Mouse (Mus musculus): ENCODE data around the gene Ptprd. TPM values are rescaled to one million over a fixed set of nuclear protein-coding genes. Genes with fewer than 3 reads are reported as not detected.
"Not testable (repeated sequence)": the region's sequence is repeated elsewhere in the genome, so short reads cannot be mapped to it uniquely, and the experiment has no call there.

Gene Ptprd
- polyA plus RNA-seq, 1 experiment from 2014 or later, result 18.6 TPM

DNA sequence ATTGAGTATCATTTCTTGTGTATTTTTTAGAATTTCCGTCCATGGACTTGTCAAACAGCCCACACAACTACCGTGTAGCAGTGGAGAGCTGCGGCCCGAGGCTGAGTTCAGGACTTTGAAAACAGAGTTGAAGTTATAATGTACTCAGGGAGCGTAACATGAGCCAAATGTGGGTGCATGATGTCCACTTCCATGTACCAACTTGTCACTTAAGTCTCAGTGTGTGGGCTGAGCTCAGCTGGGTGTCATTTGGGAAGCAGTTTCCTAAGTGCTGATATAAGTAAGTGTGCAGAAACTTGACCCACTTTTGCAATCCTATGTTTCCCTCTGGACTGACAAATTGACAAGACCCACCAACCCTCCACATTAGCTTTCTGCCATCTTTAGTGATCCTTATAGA lies 173.4 kb downstream of the Ptprd start:
- 87% methylated on average over 5 of the region's 5 CpGs for WGBS
- no peak for ATAC-seq (ENCODE audit: low FRiP score)
- DNase-seq (ENCODE audit: low spot score, missing footprints), result no peak
- Histone ChIP-seq H3K4me3 (ENCODE audit: low read depth, low read length) (no peak overlapping the region), H3K27ac (ENCODE audit: low read depth, low read length) (no peak overlapping the region), H3K9ac (ENCODE audit: low read length) (no peak overlapping the region), H3K27me3 (ENCODE audit: control insufficient read depth, insufficient read depth, low read length) (no peaks in the 10 kb centered on the region), H3K4me1 (ENCODE audit: control insufficient read depth, insufficient read depth, low read length) (no peaks in the 10 kb centered on the region), H3K36me3 (ENCODE audit: control insufficient read depth, insufficient read depth, low read length) (no peaks in the 10 kb centered on the region), H3K9me3 (ENCODE audit: control insufficient read depth, low read length) (no peaks in the 10 kb centered on the region), H3K4me2 (no peak overlapping the region)

GRCm38 (mm10) chr4:78002065-78002464 lies 209.7 kb downstream of the Ptprd start:
- H3K4me1 ChIP-seq (ENCODE audit: control insufficient read depth, insufficient read depth, low read length), result no peaks in the 10 kb centered on the region
- DNase-seq (ENCODE audit: low spot score, missing footprints) (no peak), ATAC-seq (ENCODE audit: low FRiP score) (no peak)
- WGBS, result 61% methylated on average over 1 of the region's 1 CpGs
- no peaks in the 10 kb centered on the region for H3K36me3 ChIP-seq (ENCODE audit: control insufficient read depth, insufficient read depth, low read length)
- no peak overlapping the region for H3K27ac ChIP-seq (ENCODE audit: low read depth, low read length)
- H3K4me2 ChIP-seq, result no peak overlapping the region
- no peaks in the 10 kb centered on the region for H3K9me3 ChIP-seq (ENCODE audit: control insufficient read depth, low read length)
- no peak overlapping the region for H3K9ac ChIP-seq (ENCODE audit: low read length)
- no peak overlapping the region for H3K4me3 ChIP-seq (ENCODE audit: low read depth, low read length)
- H3K27me3 ChIP-seq (ENCODE audit: control insufficient read depth, insufficient read depth, low read length), result no peaks in the 10 kb centered on the region

GRCm38 (mm10) chr4:77992709-77993108 lies 219.1 kb downstream of the Ptprd start:
- H3K4me2 ChIP-seq, result no peak overlapping the region
- no peak for ATAC-seq (ENCODE audit: low FRiP score)
- no peak overlapping the region for H3K4me3 ChIP-seq (ENCODE audit: low read depth, low read length)
- H3K36me3 ChIP-seq (ENCODE audit: control insufficient read depth, insufficient read depth, low read length), result no peaks in the 10 kb centered on the region
- no peaks in the 10 kb centered on the region for H3K27me3 ChIP-seq (ENCODE audit: control insufficient read depth, insufficient read depth, low read length)
- H3K9me3 ChIP-seq (ENCODE audit: control insufficient read depth, low read length), result no peaks in the 10 kb centered on the region
- no peak for DNase-seq (ENCODE audit: low spot score, missing footprints)
- no peaks in the 10 kb centered on the region for H3K4me1 ChIP-seq (ENCODE audit: control insufficient read depth, insufficient read depth, low read length)
- no peak overlapping the region for H3K27ac ChIP-seq (ENCODE audit: low read depth, low read length)
- WGBS, result 90% methylated on average over 4 of the region's 4 CpGs
- no peak overlapping the region for H3K9ac ChIP-seq (ENCODE audit: low read length)

DNA sequence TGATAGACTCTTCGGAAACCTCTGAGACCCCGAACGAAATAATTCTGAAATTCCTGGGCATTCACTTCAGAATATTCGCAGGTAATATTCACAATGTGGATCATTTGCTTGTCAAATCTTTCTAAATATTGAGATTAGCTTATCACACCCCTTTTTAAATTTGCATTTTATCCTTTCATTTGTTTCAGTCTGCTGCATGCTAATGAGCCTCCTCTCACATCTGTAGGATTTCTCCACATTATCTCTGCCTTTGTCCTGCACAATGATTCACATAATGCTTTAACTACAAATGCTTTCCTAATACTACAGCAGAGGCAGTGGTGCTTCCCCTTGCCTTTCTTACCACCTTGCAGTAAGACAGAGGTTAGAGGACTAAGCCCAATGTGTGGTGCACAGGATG lies 229.7 kb downstream of the Ptprd start:
- ATAC-seq (ENCODE audit: low FRiP score) (no peak), DNase-seq (ENCODE audit: low spot score, missing footprints) (no peak)
- Histone ChIP-seq H3K9ac (ENCODE audit: low read length) (no peak overlapping the region), H3K27me3 (ENCODE audit: control insufficient read depth, insufficient read depth, low read length) (no peaks in the 10 kb centered on the region), H3K4me2 (no peak overlapping the region), H3K9me3 (ENCODE audit: control insufficient read depth, low read length) (no peaks in the 10 kb centered on the region), H3K27ac (ENCODE audit: low read depth, low read length) (no peak overlapping the region), H3K36me3 (ENCODE audit: control insufficient read depth, insufficient read depth, low read length) (no peaks in the 10 kb centered on the region), H3K4me1 (ENCODE audit: control insufficient read depth, insufficient read depth, low read length) (no peaks in the 10 kb centered on the region), H3K4me3 (ENCODE audit: low read depth, low read length) (no peak overlapping the region)
- 95% methylated on average over 4 of the region's 4 CpGs for WGBS

DNA sequence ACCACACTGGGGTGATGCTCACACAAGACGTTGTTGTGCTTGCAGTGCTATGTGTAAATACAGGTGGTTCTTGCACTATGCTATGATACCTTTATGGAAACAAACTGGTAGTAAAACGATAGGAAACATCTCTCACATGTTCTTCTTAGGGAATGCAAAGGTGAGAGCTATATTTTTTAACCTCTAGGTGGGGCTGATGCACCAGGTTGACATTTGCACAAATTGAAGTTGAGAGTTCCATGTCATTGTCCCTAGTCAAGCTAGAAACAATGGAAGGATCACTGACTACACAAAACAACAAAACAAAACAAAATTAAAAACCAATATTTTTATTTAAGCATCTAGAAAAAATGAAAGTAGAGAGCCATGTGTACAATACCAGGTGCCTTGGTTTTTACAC lies 250.1 kb downstream of the Ptprd start:
- no peak overlapping the region for H3K4me3 ChIP-seq (ENCODE audit: low read depth, low read length)
- H3K9me3 ChIP-seq (ENCODE audit: control insufficient read depth, low read length), result no peaks in the 10 kb centered on the region
- H3K27me3 ChIP-seq (ENCODE audit: control insufficient read depth, insufficient read depth, low read length), result no peaks in the 10 kb centered on the region
- WGBS, result 26% methylated on average over 2 of the region's 2 CpGs
- ATAC-seq (ENCODE audit: low FRiP score), result peak; percentile 61; the same call in 1 of the 2 replicates
- H3K4me1 ChIP-seq (ENCODE audit: control insufficient read depth, insufficient read depth, low read length), result no peaks in the 10 kb centered on the region
- no peak overlapping the region for H3K9ac ChIP-seq (ENCODE audit: low read length)
- no peak for DNase-seq (ENCODE audit: low spot score, missing footprints)
- H3K36me3 ChIP-seq (ENCODE audit: control insufficient read depth, insufficient read depth, low read length), result no peaks in the 10 kb centered on the region
- no peak overlapping the region for H3K4me2 ChIP-seq
- H3K27ac ChIP-seq (ENCODE audit: low read depth, low read length), result no peak overlapping the region

DNA sequence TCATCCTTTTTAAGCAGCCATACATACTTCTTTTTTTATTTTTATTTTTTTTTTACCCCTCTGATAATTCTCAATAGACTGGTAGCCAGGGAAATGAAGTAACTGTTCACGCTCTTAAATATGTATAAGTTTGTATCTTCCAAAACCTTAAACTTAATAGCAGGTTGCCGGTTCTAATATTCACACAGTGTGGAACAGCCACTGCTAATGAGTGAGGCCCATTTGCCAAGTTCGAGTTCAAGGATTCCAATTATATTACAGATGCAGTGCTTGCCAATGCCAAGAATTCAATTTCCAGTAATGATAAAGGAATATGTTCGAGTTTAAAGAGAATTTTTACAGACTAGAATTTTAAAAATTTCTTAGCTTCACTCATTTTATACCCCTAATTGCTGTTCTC lies 322.3 kb downstream of the Ptprd start:
- no peak for DNase-seq (ENCODE audit: low spot score, missing footprints)
- 82% methylated on average over 4 of the region's 4 CpGs for WGBS
- H3K4me1 ChIP-seq (ENCODE audit: control insufficient read depth, insufficient read depth, low read length), result no peaks in the 10 kb centered on the region
- no peak for ATAC-seq (ENCODE audit: low FRiP score)
- H3K9me3 ChIP-seq (ENCODE audit: control insufficient read depth, low read length), result no peaks in the 10 kb centered on the region
- H3K4me3 ChIP-seq (ENCODE audit: low read depth, low read length), result no peak overlapping the region
- H3K9ac ChIP-seq (ENCODE audit: low read length), result no peak overlapping the region
- no peak overlapping the region for H3K4me2 ChIP-seq
- no peaks in the 10 kb centered on the region for H3K36me3 ChIP-seq (ENCODE audit: control insufficient read depth, insufficient read depth, low read length)
- no peak overlapping the region for H3K27ac ChIP-seq (ENCODE audit: low read depth, low read length)
- no peaks in the 10 kb centered on the region for H3K27me3 ChIP-seq (ENCODE audit: control insufficient read depth, insufficient read depth, low read length)

- no peak overlapping the region for H3K4me3 ChIP-seq (ENCODE audit: low read depth, low read length)
- no peak for DNase-seq (ENCODE audit: low spot score, missing footprints)
- H3K4me2 ChIP-seq, result no peak overlapping the region
- H3K4me1 ChIP-seq (ENCODE audit: control insufficient read depth, insufficient read depth, low read length), result no peaks in the 10 kb centered on the region
- no peaks in the 10 kb centered on the region for H3K36me3 ChIP-seq (ENCODE audit: control insufficient read depth, insufficient read depth, low read length)
- no peaks in the 10 kb centered on the region for H3K9me3 ChIP-seq (ENCODE audit: control insufficient read depth, low read length)
- ATAC-seq (ENCODE audit: low FRiP score), result peak; percentile 30; the same call in 1 of the 2 replicates
- no peak overlapping the region for H3K9ac ChIP-seq (ENCODE audit: low read length)
- 44% methylated on average over 2 of the region's 2 CpGs for WGBS
- H3K27ac ChIP-seq (ENCODE audit: low read depth, low read length), result no peak overlapping the region
- no peaks in the 10 kb centered on the region for H3K27me3 ChIP-seq (ENCODE audit: control insufficient read depth, insufficient read depth, low read length)
Measured at GRCm38 (mm10) chr4:77880213-77880612, 331.5 kb downstream of the Ptprd start.

GRCm38 (mm10) chr4:77861269-77861668 lies 350.5 kb downstream of the Ptprd start:
- WGBS, result 84% methylated on average over 5 of the region's 5 CpGs
- no peak for DNase-seq (ENCODE audit: low spot score, missing footprints)
- no peak for ATAC-seq (ENCODE audit: low FRiP score)
- H3K4me3 ChIP-seq (ENCODE audit: low read depth, low read length), result no peak overlapping the region
- H3K27me3 ChIP-seq (ENCODE audit: control insufficient read depth, insufficient read depth, low read length), result no peaks in the 10 kb centered on the region
- no peak overlapping the region for H3K4me2 ChIP-seq
- no peak overlapping the region for H3K9ac ChIP-seq (ENCODE audit: low read length)
- H3K9me3 ChIP-seq (ENCODE audit: control insufficient read depth, low read length), result no peaks in the 10 kb centered on the region
- H3K27ac ChIP-seq (ENCODE audit: low read depth, low read length), result no peak overlapping the region
- no peaks in the 10 kb centered on the region for H3K4me1 ChIP-seq (ENCODE audit: control insufficient read depth, insufficient read depth, low read length)
- H3K36me3 ChIP-seq (ENCODE audit: control insufficient read depth, insufficient read depth, low read length), result no peaks in the 10 kb centered on the region

- 100% methylated on average over 1 of the region's 1 CpGs for WGBS
Measured at GRCm38 (mm10) chr4:77797391-77797790, 414.4 kb downstream of the Ptprd start.

DNA sequence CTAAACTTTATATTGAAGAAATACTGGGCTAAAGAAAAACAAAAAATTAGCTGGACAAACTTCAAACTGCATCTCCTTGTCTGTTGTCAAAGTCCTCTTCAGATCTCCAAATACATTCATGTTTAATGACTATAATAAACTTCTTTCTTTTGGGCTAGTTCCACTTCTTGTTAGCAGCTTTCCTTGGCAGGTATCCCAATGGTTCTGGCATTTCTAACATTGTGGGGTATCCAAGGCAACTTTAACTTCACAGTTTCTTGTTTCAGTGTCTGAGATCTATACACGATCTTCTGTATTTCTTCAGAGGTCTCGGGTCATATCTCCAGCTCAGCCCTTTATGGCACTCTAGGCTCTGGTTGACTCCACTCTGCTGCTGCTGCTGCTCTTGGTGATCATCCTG lies 434.5 kb downstream of the Ptprd start:
- H3K27ac ChIP-seq (ENCODE audit: low read depth, low read length), result no peak overlapping the region
- H3K27me3 ChIP-seq (ENCODE audit: control insufficient read depth, insufficient read depth, low read length), result no peaks in the 10 kb centered on the region
- WGBS, result 95% methylated on average over 2 of the region's 2 CpGs
- no peak overlapping the region for H3K4me3 ChIP-seq (ENCODE audit: low read depth, low read length)
- no peak overlapping the region for H3K9ac ChIP-seq (ENCODE audit: low read length)
- no peaks in the 10 kb centered on the region for H3K36me3 ChIP-seq (ENCODE audit: control insufficient read depth, insufficient read depth, low read length)
- H3K4me1 ChIP-seq (ENCODE audit: control insufficient read depth, insufficient read depth, low read length), result no peaks in the 10 kb centered on the region
- H3K4me2 ChIP-seq, result no peak overlapping the region
- no peaks in the 10 kb centered on the region for H3K9me3 ChIP-seq (ENCODE audit: control insufficient read depth, low read length)
- no peak for DNase-seq (ENCODE audit: low spot score, missing footprints)
- no peak for ATAC-seq (ENCODE audit: low FRiP score)

More at GRCm38 (mm10) chr4:77797391-77797790, 414.4 kb downstream of the Ptprd start:
- not testable (repeated sequence) for H3K27me3 ChIP-seq (ENCODE audit: control insufficient read depth, insufficient read depth, low read length); H3K9ac ChIP-seq (ENCODE audit: low read length); H3K27ac ChIP-seq (ENCODE audit: low read depth, low read length); H3K4me1 ChIP-seq (ENCODE audit: control insufficient read depth, insufficient read depth, low read length); H3K36me3 ChIP-seq (ENCODE audit: control insufficient read depth, insufficient read depth, low read length); H3K9me3 ChIP-seq (ENCODE audit: control insufficient read depth, low read length); DNase-seq (ENCODE audit: low spot score, missing footprints); H3K4me3 ChIP-seq (ENCODE audit: low read depth, low read length); ATAC-seq (ENCODE audit: low FRiP score); H3K4me2 ChIP-seq

Measured in midbrain, embryonic 11.5 days (tissue).